Mouse (Mus musculus): ENCODE data around the gene H2al1h.
"Not testable (repeated sequence)": the region's sequence is repeated elsewhere in the genome, so short reads cannot be mapped to it uniquely, and the experiment has no call there.

- TF ChIP-seq CTCF (IDR thresholded peaks at IDR 0.05; ENCODE audit: control insufficient read depth, insufficient read depth, insufficient replicate concordance, low read depth, low read length); POLR2A (IDR thresholded peaks at IDR 0.05; ENCODE audit: control insufficient read depth, low read depth, low read length): not testable (repeated sequence)
Observed at GRCm38 (mm10) chrX:11324359-11324758, 3.1 kb downstream of the H2al1h start, which contains the start of gene H2al1i.
